Mouse (Mus musculus) cerebellum, adult 9-11 months (tissue): ENCODE data around the gene Slc26a6.
A peak's percentile ranks its signal among the peaks of the same experiment; 100 is the strongest.

Experiments used
- DNase-seq: peaks from one replicate; pipeline ENCODE4 v3.0.0; 2022

Slc26a6 gene

DNA sequence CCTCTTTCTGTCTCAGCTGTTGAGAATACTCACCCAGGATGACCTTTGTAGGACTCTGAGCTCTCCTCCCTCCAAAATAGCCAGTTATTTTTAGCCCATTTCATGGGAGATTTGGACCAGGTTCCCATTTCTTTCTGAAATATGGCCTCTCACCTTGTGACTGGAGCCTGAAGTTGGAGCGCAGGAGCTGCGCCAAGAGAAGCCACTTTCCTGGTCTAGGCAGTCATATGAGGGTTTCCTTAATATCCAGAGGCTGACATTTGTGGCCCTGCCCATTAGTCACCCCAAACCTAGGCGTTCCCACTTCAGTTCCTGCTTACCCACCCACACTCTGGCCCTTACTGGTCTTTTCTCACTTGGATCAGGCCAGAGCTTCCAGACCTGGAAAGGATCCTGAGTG lies at the start of gene Slc26a6:
Gene Slc26a6, plus strand, starts transcription at position 308 of the 400 bp plus-strand sequence.
- DNase-seq: no peak

DNA sequence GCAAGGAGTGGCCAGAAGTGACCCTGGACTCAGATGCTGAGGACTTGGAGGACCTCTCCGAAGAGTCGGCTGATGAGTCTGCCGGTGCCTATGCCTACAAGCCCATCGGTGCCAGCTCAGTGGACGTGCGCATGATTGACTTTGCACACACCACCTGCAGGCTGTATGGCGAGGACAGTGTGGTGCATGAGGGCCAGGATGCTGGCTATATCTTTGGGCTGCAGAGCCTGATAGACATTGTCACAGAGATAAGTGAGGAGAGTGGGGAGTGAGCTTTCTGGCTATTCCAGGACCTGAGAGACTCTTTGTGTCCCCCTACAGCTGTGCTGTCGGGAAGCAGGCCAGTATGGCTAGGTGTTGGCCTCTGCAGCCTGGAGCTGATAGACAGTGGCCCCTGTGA lies 47.3 kb upstream of the Slc26a6 start:
- DNase-seq: peak; percentile 28

DNA sequence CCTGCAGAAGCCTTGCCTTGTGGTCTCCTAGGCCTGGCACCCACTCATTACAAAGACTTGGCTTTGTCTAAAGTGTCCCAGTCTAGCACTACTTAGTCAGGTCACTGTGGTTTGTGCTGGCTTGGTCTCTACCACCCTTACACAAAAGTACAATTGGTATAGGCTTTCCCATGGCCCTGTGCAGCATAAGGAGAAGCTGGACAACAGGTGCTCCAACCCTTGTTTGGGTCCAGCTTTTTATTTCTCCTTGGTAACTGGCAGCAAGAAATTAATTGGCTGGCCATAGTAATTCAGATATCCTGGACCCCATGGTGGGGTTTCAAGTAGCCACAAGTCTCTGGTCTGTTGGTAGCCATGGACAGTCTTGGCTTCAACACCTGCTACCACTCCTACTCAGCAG lies 46.7 kb upstream of the Slc26a6 start:
- peak; percentile 31 for DNase-seq

DNA sequence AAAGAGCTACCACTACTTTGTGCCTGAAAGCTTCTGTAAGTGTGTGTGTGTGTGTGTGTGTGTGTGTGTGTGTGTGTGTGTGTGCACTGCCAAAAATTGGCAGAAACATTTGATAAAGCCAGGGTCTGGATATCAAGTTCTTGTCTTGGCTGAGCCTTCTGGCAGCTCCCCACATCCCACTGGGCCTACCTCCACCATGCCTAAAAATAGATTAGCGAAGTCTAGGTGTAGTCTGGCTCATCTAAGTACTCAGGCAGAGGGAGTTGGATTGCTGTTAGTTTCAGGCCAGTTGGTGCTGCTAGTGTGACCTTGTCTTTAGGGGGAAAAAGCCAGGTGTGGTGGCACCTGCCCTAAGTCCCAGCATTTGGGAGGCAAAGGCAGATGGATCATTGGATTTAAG lies 46.3 kb upstream of the Slc26a6 start:
- peak; percentile 63 for DNase-seq

DNA sequence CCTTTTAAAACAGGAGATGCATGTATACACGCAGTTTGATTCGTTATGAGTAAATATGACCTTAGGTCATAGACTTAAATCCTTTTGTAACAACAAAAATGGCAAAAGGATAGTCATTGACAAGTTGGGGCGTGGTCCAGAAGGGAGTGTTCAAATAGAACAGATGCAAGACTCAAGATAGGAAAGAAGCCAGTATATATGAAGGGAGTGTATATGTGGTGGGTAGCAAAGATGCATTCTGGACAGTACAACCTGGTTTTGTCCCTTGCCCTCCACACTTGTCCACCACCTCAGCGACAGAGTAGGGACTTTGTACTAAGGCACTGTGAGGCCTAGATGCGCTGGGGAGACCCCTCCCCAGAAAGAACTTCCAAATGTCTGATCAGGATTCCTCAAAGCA lies 45.4 kb upstream of the Slc26a6 start:
- no peak for DNase-seq

DNA sequence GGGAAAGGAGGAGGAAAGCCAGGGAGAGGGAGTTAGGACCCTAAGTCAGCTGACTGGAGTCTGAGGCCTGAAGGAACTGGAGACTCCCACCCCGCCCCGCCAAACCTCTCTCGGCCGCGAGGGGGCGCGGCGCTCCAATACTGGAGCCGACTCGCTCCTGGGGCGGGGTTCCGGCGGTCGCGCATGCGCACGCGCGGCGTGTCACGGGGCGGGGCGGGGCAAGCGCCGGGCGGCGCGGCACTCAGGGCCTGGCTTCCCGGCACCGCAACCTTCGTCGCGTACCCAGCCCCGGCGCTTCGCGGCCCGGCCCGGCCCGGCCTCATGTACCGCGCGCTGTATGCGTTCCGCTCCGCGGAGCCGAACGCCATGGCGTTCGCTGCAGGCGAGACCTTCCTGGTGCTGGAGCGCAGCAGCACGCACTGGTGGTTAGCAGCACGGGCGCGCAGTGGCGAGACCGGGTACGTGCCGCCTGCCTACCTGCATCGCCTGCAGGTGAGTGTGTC lies 44.9 kb upstream of the Slc26a6 start, which contains the start of gene Nckipsd:
Gene Nckipsd, plus strand, starts transcription at position 206 of the 503 bp plus-strand sequence.
- peak; percentile 94 for DNase-seq

DNA sequence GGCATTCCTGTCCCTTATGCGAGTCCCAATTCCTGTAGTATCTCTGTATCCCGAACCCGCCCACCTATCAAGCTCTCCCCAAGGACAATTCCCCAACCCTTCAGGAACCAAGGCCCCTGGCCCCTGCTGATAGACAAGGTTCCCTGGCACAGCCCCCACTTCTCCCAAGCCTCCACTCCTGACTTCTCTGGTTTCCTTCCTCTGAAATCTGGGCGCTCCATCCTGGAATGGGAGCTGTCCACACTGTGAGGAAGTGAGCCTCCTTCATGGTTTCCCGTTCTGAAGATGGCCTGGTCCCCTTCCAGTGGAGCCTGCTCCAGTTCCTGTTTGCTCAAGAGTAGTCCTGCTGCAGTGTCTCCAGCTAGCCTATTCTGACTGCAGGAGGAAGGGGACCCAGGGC lies 43.9 kb upstream of the Slc26a6 start:
- peak; percentile 49 for DNase-seq

DNA sequence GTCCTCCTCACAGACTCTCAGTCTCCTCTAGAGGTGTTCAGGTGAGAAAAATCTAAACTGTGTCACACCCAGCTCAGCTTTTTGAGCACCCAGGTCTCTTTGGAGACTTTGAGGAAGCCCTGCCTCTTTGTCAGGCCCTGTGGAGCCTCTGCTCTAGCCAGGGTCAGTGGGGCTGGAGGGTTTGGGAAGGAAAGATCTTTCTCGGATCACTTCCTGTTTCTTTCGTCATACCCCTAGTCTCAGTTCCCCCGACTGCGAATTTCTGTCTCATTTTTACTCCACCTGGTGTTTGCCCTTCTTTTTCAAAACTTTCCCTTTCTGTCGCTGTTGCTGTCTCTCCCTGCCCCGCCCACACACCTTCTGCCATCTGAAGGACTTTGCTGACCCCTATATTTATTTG lies 43.4 kb upstream of the Slc26a6 start:
- DNase-seq: peak; percentile 19

DNA sequence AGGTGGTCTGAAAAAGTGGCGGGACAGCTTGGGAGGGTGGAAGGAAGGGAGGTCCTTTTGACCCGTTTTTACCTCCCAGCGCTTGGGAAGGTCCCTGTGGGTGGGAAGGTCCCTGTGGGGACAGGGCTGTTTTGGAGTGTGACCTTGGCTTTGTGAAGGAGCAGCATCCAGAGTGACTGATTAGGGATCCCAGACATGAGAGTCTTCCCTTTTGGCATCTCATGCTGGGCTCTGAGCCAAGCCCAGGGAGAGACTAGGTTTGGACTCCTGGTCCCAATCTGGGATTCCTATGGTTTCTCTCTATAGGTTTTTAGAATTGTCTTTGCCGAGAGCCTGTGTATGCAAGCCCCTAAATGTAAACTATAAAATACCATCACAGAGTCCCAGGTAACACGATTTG lies 42.6 kb upstream of the Slc26a6 start:
- peak; percentile 47 for DNase-seq

DNA sequence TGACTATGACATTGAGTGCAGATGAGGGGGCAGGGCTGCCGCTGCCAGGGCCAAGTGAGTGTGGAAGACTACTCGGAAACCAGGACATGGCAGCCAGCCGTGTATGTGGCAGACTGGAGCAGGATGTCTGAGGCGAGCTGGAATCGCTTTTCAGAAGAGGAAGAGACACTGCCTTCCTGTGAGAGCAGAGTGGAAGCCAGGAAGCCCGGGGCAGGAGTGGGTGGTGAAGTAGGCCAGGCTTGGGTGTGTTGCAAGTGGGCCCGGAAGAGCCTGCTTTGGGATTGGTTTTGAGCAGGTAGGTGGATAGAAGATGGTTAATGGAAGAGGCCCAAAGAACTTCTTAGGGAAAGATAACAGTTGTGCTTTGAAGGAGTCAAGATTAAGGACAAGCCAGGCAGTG lies 37.5 kb upstream of the Slc26a6 start:
- peak; percentile 13 for DNase-seq

DNA sequence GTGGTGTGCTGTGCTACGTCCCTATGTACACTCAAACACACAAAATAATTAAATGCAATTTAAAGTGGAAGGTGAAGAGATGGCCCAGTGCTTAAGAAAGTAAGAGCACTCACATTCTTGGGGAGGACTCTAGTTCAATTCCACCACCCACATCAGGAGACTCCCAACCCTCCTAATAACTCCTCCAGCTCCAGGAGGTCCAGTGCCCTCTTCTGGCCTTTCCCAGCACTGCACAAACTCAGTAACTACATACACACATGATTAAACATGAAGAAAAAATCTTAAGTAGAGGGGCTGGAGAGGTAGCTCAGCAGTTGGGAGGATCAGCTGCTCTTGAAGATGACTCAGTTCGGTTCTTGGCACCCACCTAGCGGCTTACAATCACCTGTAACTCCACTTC lies 33.6 kb upstream of the Slc26a6 start:
- peak; percentile 63 for DNase-seq

DNA sequence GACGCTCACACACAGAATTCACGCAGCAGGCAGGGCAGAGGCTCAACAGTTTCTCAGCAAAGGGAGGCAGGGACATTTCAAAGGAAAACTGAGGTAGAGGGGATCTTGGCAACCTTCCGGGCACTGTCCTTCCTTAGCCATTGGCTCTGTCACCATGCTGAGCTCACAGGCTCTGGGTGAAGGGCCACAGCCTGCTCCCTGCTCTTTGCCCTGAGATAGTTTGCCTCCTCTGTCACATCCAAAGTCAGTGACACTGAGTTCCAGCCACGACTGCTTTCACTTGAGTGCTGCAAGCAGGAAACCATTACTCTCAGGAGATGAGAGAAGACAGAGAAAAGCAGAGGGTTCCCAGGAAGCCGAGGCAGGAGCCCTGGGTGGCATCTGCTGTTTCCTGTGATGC lies 33.0 kb upstream of the Slc26a6 start:
- DNase-seq: no peak

DNA sequence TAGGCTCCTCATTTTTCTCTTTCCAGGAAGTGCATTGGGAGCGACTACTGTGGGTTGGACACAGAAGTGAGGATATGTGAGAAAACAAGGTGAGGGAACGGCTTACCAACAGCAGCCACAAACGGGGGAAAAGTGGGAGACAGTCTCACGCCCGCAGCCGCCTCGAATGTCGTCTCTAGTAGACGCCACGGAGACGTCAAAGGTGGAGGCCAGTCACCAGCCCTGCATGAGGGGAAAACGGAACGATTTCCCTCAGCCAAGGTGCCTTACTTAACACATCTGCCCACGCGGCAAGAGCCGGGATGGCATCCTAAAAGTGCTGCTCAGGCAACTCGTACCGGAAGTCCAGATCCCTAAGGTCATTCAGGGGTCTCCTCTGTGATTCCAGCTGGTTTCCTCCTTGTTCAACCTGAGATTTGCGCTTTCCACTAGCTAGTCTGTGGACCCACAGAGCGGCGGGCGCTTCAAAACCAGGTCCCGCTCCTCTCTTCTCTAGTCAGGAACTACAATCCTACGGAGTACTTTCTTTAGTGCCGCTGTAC lies 28.9 kb upstream of the Slc26a6 start:
- no peak for DNase-seq

DNA sequence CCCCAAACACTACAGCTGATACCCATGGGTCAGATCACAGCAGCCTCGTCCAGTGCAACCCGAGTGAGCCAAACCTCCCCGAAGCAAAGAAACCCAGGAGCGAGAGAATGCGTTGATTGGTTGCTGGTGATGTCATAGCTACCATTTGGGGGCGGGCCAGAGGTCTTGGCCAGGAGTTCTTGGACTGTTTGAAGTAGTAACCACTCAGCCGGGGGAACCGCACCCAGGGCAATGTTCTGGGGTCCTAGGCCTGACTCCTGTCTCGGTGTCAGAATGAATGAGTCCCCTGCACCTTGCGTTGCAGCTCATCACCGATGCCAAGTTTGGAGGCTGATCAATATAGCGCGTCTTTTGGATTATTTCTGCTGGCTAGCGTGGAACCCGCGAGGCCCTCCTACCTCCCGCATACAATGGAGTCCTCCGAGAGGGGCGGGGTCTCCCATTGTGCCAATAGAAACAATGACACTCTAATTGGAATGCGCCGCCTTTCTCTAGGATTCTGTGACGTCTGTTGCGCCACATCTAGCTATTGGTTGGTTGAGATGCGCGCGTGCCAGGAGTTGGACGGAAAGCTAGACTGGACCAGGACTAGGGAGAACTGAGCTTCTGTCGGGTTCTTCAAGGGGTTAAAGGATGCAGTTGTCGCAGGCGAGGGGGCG lies 28.2 kb upstream of the Slc26a6 start:
- peak; percentile 99 for DNase-seq

DNA sequence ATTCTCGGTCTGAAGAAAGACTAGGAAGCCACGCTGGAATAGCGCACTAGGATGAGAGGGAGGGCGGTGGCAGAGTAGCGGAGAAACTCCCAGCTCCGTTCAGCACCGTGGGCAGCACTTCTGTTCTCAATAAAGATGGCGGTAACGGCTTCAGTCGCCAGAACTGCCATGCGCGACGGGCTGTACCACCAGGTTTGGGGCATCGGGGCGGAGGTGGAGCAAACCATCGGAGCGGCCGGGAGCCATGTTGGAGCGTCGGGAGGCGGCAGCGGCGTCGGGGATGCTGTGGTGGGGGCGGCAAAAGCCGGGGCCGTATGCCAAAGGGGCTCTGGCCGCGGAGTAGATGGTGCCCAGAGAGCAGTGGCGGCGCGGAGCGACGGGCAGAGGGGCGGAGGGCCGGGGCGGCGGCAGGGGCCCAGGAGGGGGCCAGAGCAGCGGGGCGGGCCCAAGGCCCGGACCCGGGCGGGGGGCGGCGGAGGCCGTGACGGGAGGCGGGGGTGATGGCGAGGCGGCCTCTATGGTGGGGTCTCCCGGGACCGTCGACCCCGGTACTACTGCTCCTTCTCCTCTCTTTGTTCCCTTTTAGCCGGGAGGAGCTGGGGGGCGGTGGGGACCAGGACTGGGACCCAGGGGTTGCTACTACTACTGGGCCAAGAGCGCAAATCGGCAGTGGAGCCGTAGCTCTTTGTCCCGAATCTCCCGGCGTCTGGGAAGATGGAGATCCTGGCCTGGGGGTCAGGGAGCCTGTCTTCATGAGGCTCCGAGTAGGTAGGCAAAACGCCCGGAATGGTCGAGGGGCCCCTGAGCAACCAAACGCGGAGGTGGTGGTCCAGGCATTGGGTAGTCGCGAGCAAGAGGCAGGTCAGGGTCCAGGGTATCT lies 27.0 kb upstream of the Slc26a6 start, which contains the start of gene Celsr3:
Gene Celsr3, plus strand, starts transcription at position 501 of the 880 bp plus-strand sequence.
- peak; percentile 93 for DNase-seq

DNA sequence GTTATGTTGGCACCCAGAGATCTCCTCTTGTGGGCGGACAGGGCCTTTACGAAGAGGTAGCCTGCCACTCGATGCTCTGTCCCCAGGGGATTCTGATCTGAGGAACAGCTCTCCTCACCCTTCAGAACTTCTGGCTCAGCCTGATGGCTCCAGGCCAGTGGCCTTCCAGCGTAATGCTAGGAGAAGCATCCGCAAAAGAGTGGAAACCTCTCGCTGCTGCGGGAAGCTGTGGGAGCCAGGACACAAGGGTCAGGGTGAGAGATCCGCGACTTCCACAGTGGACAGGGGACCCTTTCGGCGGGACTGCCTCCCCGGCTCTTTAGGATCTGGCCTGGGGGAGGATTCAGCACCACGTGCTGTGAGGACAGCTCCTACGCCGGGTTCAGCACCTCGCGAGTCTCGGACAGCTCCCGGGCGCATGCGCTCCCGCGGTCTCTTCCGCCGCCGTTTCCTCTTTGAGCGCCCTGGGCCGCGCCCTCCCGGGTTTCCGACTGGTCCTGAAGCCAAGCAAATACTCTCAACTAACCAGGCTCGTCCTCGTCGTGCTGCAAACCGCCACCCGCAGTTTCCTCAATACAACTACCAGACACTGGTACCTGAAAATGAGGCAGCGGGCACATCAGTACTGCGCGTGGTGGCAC lies 26.3 kb upstream of the Slc26a6 start:
- DNase-seq: peak; percentile 87

DNA sequence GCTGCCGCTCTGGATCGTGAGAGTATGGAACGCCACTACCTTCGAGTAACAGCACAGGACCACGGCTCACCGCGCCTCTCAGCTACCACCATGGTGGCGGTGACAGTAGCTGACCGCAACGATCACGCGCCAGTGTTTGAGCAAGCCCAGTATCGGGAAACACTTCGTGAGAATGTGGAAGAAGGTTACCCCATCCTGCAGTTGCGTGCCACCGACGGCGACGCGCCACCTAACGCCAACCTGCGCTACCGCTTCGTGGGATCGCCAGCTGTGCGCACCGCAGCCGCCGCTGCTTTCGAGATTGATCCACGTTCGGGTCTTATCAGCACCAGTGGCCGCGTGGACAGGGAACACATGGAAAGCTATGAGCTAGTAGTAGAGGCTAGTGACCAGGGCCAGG lies 25.6 kb upstream of the Slc26a6 start:
- peak; percentile 62 for DNase-seq

DNA sequence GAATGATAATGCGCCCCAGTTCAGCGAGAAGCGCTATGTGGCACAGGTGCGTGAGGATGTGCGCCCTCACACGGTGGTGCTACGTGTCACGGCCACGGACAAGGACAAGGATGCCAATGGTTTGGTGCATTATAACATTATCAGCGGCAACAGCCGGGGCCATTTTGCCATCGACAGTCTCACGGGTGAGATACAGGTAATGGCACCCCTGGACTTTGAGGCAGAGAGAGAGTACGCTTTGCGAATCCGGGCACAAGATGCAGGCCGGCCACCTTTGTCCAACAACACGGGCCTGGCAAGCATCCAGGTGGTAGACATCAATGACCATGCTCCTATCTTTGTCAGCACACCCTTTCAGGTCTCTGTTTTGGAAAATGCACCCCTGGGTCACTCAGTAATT lies 25.2 kb upstream of the Slc26a6 start:
- peak; percentile 68 for DNase-seq

DNA sequence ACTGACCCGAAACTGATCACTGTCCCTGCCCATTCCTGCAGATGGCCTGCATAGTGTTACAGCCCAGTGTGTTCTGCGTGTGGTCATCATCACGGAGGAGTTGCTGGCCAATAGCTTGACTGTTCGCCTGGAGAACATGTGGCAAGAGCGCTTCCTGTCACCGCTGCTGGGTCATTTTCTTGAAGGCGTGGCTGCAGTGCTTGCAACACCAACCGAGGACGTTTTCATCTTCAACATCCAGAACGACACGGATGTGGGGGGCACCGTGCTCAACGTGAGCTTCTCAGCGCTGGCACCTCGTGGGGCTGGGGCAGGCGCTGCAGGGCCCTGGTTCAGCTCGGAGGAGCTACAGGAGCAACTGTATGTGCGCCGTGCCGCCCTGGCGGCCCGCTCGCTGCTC lies 21.4 kb upstream of the Slc26a6 start:
- no peak for DNase-seq

DNA sequence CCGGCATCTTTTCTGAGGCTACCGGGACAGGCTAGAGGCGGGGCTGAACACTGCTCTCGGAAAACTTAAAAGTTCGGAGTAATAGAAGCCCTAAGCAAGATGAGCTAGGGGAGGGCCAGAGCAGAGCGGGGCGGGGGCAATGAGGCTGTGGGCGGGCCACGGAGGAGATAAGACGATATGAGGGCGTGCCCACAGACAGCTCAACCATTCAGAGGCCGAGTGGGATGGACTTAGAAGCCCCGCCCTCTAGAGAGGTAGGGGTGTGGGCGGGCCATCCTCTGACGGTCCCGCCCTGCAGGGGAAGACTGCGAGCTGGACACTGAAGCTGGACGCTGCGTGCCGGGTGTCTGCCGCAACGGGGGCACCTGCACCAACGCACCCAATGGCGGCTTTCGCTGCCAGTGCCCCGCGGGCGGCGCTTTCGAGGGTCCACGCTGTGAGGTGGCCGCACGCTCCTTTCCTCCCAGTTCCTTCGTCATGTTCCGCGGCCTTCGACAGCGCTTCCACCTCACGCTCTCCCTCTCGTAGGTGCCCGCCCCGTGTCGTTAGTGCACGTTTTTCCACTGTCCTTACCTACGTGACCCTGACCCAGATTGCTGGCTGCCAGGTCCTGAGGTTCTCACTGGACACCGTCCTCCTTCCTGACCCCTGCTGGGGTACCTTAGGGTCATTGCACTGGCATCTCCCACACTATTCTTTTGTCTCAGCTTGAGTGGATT lies 20.5 kb upstream of the Slc26a6 start:
- peak; percentile 90 for DNase-seq

DNA sequence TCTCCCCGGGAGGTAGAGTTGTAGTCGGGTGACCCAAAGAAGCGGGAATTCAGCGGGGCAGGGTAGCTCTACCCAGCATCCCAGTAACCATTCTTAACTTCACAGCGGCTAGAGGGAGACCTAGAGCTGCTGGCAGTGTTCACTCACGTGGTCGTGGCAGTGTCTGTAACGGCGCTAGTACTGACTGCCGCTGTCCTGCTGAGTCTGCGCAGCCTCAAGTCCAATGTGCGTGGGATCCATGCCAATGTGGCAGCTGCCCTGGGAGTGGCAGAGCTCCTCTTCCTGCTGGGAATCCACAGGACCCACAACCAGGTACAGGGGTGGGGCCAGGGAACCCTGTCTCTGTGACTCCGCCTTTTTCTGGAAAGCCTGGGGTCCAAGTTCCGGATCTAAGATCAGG lies 10.1 kb upstream of the Slc26a6 start:
- peak; percentile 89 for DNase-seq

DNA sequence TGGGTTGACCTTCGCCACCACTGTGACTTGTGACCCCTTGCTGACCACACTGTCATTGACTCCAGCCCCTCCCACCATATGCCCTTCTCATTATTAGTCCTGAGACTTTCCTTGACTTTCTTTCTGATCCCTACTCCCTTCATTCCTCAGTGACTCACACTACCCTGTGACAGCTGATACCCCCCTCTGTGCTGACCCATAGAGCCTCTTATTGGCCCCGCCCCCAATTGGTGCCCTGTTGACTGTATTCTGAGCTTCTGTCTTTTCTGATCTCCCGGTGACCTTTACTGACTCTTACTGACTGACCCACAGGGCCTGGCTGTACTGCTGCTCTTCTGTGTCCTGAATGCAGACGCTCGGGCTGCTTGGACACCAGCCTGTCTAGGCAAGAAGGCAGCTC lies 7.7 kb upstream of the Slc26a6 start:
- DNase-seq: no peak

DNA sequence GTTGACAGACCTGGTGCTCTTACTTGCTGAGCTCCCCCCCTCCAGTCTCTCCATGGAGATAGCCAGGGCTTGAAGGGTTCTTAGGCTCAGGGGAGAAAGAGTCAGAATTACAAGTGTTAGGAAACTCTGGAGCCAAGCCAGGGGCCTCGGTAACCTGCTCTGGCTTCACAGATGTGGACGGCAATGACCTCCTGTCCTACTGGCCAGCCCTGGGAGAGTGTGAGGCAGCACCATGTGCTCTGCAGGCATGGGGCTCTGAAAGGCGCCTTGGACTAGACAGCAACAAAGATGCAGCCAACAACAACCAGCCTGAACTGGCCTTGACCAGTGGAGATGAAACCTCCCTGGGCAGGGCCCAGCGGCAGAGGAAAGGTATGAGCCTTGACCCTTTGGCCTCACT lies 5.7 kb upstream of the Slc26a6 start:
- DNase-seq: no peak
